Mouse (Mus musculus) 416B (cell line): Measurements from ENCODE around the gene Olfr1410.

ENCODE experiments used
- DNase-seq: peaks from one replicate; pipeline ENCODE4 v3.0.0; 2011; ENCODE audit warnings: low read depth

Olfr1410 gene

DNA sequence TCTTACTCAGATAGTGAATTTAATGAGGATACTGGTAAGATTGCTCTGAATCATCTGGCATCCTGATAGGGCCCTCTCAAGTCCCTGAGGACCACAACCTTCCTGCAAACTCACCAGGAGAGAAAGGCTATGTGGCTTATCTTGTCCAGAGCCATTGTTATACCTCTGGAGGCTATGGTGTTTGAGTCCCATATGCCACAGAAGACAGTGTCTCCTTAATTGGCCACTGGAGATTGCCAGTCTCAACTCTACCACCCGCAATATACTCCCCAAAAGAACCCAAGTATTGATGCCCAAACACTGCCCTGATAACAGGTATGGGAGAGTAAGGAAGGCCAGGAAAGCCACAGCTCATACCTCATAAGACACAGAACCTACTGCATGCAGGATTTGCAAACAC lies at the start of gene Olfr1410:
TSS of gene Olfr1410 (plus strand) at position 301 of the 400 bp plus-strand sequence.
- no peak for DNase-seq

DNA sequence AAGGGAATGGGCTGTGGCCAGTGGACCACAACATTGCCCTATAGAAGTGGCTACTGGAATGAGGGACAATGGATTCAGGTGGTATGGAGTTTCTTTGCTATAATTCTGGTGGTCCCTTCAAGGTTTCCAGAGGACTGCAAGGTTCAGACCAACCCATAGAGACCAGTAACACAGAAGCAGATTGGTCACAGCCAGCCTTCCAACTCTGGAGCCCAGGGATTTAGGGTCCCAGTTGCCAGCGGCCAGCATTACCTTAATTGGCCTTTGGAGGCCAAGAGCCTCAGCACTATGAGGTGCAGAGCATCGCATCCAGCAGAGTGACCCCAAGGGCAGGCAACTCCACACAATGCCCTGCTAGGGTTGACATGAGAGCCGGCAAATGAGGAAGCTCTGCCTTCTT lies 34.6 kb upstream of the Olfr1410 start, which contains the start of gene Olfr1413:
TSS of gene Olfr1413 (plus strand) at position 301 of the 400 bp plus-strand sequence.
- no peak for DNase-seq

DNA sequence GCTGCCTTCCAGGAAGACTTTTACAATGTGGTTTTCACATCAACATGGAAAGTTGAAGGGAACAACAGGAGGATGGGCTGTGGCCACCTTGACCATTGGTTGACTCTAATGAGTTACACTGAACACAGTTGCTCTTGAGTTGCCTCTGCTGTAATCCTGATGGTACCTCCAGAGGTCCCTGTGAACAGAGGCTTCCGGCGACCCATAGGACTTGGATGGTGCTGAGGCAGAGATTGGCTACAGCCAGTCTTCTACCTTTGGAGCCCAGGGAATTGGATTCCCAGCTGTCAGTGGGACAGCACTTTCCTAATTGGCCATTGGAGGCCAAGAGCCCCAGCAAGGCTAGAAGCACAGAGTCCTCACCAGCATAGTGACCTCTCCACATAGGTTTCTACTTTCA lies 20.1 kb upstream of the Olfr1410 start, which contains the start of gene Olfr1412:
TSS of gene Olfr1412 (plus strand) at position 301 of the 400 bp plus-strand sequence.
- no peak for DNase-seq

DNA sequence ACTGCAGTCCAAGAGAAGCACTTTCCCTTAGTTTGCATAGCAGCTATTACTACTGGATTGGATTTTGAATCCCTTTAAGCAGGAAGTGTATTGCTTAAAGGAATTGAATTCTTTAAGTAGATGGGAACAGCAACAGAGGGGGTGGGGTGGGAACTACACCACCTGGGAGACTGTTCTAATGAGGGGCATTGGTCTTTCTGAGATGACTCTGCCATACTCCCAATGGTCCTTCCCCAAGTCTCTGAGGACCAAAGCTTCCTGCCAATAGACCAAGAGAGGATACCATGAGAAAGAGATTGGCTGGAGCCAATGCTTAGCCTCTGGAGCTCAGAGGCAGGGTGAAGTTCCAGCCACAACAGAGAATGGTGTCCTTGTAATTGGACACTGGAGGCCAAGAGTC lies 11.5 kb upstream of the Olfr1410 start, which contains the start of gene Olfr1411:
TSS of gene Olfr1411 (plus strand) at position 301 of the 400 bp plus-strand sequence.
- no peak for DNase-seq

DNA sequence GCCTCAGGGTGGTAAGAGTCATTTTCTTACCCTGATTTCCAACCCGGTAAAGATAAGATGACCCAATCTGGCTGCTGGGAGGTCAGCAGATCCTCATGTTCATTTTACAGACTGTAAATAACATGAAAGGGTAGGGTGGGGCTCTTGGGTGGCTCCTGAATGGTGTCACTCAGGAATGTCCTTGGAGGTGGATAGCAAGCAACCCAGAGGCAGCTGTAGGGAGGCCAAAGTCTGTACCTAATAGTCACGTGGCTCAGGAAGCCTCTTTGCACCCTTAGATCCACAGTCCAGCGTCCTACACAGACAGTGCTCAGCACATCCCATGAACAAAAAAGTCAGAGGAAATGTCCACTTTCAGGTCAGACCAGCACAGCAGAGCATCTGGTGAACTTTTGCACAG lies 9.6 kb upstream of the Olfr1410 start:
- DNase-seq: no peak

DNA sequence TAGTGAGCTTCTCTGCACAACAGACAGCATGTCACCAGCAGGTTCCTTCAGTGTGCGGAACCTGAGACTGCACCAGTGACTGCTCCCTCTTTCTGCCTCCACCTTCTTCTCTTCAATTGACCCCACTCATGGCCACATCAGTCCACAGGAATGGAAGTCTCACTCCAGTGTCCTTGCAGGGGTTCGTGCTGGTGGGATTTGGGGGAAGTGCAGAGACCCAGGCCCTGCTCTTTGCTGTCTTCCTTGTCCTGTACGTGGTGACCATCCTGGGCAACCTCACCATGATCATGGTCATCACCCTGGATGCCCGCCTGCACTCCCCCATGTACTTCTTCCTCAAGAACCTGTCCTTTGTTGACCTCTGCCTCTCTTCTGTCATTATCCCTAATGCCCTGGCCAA lies 2.1 kb downstream of the Olfr1410 start:
- DNase-seq: no peak

DNA sequence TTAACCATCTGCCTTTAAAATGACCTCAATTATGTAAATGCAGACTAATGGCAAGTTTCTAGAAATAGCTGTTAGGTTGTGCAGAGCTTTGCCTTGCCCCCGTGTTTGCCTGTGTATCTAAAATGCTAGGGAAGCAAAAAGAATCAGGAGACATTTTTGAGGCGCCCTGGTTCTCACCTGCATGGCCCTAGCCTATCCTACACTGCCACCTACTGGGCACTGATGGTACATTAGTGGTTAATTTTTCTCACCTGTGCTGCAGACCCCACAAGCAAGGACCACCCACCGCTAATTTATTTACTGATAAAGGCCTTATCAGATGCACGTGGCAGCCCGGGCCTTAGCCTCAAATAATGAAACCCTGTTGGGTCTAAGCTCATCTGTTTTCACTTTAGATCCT lies 5.4 kb downstream of the Olfr1410 start:
- DNase-seq: peak; percentile 51

DNA sequence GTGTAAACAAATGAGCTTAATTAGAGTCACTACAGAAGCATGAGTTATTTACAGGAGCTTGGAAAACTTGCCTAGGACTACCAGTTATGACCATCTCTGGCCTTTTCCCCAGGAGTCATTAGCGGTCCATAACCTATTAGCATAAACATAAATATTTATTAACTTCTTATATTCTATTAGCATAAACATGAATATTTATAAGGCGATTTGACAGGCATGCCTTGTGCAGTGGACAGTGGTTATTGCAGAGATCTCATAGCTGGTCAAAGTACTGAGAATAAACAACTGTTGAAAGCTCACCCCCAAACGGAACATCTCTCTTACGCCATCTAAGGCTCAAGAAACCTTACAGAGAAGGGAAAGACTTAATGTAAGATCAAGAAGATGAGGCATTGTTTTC lies 7.6 kb downstream of the Olfr1410 start:
- no peak for DNase-seq

DNA sequence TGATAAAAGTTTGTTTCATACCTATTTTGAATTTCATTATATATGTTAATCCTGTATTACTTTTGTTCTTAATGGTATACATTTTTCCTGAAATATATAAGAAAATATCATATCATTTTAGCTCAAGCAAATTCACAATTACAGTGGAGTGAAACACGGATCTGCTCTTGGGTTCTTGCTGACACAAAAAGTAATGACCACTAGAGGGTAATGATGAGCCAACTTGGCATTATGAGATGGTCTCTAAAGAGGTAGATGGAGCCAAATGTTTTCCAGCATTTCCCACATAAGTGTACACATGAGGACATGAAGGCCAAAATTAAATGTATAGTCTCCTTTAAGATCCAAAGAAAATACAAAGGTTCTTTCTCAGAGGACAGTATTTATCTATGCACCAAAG lies 8.9 kb downstream of the Olfr1410 start:
- peak; percentile 56 for DNase-seq

DNA sequence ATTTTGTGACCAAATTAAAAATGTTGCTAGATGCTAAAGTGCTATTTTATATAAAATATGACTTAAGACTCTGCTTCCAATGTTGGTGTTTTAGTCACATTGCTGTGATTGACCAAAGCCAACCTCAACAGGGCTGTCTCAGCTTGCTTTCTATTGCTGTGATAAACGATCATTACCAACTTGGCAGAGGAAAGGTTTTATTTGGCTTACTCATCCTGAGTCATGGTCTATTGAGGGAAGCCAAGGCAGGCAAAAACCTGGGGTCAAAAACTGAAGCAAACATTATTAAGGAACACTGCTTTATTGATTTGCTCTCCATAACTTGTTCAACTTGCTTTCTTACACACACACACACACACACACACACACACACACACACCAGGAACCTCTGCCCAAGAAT lies 10.5 kb downstream of the Olfr1410 start:
- DNase-seq: peak; percentile 16

DNA sequence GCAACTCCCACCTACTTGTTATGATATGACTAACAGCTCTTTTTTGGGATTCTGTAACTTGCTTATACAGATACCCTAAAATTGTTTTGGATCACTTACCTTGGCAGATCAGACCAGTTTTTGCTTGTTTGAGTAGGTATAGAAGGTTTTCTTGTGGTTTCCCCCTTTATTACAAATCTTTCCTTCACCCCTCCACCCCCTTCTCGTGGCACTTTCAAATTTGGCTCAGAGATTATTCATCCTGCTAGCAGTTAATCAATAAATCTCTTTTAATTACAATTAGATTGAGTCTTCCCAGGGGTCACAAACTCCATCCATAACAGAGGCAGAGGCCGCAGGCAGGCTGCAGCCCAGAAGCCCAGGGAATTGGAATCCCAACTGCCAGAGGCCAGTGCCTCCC lies 11.9 kb downstream of the Olfr1410 start, which contains the start of gene Olfr12:
TSS of gene Olfr12 (plus strand) at position 301 of the 400 bp plus-strand sequence.
- DNase-seq: no peak

DNA sequence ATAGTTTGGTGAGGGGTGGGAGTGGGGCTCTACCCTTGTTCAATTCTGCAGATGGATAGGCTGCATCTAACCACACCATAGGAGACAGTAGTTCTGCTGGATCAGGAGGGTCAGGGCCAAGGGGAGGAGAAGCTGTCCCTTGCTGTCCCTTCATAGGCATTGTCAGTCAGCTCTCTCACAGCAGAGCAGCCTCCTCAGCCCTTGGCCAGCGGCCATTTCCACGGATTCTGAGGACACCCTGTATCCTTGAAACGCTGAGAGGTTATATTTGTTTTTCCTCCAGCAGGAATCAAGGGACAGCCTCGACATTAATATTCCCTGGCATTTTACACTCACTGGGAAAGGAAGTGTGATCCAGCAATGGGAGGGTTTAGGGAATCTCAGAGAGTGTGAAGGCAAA lies 12.8 kb downstream of the Olfr1410 start:
- no peak for DNase-seq

DNA sequence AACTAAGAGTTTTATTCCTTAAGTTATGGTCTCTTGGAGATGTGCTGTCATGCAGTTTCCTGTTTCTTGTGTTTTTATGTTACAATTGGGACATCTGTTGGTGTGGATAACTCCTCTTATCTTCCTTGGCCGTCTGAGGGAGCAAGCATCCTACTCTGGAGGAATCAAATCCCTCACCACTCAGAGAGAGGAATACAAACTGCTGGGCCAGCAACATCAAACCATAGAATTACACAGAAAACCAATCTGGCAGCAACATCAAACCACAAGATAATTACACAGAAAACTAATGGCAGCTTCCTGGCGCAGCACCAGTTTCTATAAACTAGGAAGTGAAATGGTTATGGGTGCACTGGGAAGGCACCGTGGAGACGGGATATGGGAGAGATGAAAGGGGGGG lies 22.6 kb downstream of the Olfr1410 start:
- DNase-seq: peak; percentile 13

DNA sequence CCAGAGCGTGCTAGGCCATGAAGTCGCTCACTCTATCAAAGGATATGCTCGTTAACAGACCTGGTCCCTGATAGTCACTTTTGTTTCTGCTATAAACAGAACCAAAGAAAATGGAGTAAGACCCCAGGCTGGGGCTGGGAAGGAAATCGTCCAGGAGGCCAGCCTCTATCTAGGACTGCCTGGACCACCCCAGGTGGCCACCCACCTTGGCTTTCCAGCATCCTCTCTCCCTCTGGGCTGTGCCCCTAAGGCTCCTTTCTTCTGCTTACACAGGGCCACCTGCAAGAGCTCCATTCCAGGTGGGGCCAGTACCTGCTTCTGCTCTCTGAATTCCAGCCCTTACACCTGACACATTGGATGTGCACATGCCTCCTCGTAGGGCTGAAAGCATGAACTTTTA lies 26.6 kb downstream of the Olfr1410 start:
- DNase-seq: no peak

DNA sequence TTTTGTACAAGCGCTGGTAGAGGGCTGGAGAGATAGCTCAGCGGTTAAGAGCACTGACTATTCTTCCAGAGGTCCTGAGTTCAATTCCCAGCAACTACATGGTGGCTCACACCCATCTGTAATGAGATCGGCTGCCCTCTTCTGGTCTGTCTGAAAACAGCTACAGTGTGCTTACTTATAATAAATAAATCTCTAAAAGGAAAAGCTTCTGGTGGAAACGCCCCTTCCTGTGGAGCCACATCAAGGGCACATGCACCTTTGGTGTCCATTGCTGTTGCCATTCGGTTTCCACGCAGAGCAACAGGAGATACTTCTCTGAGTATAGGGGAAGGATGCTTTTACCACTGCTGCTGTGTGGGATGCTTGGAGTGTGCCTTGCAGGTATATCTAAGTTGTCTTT lies 27.4 kb downstream of the Olfr1410 start:
- DNase-seq: peak; percentile 66

DNA sequence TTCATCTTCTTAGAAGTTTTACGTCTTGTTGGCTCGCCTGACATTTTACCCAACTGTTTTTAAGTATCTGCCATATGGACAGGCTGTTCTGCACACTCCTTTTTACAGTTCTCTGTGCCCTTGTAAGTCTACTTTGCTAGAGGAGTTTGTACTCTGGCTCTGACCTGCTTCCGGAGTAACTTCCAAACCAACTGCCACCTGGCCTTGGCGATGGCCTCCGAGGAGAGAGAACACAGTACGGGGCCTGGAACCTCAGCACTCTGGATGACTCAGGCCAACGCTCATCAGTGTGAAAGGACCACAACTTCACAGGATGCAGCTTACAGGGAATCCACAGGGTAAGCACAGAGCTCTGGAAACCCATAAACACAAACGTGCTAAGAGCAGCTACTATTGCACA lies 28.1 kb downstream of the Olfr1410 start:
- peak; percentile 20 for DNase-seq

DNA sequence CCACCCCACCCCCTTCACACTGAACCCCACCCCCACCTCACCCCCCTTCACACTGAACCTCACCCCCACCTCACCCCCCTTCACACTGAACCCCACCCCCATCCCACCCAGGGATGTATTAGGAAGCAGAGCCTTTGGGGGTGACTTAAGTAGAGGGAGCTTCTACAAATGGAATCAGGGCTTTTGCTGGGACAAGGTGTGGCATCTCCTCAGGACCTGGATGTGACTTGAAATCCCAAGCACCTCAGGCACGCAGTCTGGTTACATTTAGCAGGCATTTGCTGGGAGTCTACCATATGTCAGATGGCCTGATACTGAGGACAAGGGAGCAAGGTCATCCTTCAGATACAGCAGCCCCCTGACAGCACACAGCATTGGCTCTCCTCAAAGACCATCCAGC lies 29.0 kb downstream of the Olfr1410 start:
- no peak for DNase-seq

DNA sequence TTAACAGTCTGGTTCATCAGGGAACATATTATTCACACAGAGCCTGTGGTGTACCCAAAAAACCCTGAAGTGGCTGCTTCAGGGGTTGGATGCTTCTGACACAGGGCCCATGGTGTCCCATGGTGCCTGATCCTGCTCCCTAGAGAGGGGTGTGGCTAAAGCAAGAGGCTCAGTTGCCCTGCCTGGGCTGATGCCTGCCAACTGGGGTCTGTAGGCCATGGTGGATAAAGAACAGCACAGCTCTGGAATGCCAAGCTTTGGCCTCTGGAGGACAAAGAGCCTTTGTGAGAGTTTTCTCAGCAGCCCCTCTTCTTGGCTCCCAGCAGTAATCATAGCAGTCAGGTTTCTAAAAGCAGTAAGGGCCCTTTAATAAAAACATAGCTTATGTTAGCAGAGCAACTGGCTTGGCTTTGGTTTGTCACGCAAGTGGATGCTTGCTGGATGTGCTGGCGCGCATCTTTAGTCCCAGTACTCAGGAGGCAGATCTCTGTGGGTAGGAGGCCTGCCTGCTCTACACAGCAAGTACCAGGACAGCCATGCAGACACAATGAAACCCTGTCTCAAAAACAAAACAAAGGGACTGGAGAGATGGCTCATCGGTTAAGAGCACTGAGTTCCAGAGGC lies 29.5 kb downstream of the Olfr1410 start:
- DNase-seq: no peak

DNA sequence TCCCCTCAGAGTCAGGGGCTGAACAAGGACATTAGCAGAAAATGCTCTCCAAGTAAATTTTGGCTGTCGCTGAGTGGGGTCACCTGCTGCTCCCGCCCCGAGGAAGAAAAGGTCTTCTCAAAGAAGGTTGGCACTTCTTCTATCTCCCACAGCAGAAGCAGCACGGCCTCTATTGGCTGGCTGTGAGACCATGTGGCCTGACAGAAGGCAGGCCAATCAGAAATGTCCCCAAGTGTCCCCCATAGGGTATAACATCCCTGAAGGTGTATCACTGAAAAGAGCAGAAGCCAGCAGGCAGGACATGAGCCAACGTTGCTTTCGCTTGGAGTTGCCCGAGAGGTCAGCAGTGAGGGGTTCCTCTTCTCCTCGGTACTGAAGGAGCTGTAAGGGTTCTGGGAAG lies 30.4 kb downstream of the Olfr1410 start:
- DNase-seq: no peak

DNA sequence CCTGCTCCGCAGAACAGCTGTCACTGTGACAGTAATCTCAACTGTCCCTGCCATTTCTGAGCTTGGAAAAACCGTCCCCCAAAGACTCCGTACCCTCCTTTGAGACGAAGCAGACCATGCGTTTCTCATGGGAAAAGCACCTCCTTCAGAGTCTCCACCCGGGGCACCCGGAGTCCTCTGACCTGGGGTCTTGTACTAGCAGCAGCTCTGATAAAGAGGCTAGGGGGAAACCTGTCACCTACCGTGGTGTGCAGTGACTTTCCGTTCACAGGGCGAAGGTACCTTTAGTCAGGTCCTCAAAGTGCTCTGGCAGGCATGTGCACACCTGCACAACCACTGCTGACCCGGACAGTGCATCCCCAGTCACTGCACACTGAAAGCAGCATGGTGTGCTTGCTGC lies 31.1 kb downstream of the Olfr1410 start:
- no peak for DNase-seq

DNA sequence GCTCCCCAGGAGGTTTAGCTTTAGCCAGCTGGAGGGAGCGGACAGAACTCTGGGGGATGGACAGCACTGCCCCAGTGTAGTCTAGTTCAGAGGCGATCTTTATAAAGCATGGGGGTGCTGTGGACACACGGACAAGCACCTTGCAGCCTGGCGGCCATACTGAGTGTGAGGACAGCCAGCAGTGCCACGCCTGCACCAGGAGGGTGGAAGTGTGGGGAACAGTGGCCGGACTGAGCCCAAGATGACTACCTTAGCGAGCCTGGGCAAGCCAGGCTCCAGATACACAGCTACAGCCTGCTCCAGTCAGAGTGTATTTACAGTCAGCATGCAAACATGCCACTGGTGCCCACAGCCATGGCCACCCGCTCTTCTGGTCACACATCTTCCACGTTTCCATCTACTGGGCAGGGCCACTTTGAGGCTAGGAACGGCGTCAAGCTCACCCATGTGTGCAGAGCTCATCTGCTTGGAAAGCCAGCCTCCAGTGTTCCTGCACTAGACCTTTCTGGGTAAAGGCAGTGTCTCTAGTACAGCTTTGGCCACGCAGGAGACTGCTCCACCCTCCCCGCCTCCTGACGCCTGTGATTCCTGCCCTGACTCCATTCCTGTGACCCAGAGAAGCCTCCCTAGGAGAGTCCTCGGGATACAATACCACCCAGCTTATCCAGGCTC lies 32.1 kb downstream of the Olfr1410 start:
- DNase-seq: no peak

DNA sequence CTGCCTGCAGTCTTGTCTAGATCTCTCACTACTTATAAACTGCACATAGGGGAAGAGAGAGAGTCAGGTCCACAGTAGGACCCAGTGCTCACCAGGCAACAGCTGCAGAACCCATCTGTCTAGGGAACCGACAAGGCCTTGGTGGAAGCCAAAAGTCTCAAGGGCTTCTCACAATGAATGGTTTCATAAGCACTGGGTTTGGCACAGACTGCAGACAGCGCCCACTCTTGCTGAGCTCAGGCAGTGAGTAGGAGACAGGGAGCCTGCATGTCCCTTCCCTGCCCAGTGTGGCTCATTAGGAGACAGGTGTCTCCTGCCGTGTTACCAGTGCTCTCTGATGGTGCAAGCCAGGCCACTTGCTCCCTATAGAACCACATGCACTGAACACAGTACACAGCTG lies 32.6 kb downstream of the Olfr1410 start:
- DNase-seq: no peak

DNA sequence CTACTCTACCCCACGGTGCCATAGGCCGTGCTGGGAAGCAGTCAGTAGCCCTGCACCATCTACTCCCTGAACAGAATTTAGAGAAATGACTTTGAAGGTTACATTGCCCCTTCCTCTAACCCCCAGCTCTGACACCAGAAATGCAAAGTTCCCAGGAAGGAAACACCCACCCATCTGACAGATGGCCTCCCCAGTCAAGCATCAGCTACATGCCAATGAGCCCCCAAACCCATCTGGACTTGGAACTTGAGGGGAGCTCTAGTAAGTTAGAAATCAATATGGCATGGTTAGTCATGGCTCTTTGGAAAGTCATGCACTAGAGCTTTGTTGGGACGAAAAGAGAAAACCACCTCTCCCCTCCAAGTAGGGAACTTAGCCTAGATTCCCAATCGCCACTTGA lies 33.2 kb downstream of the Olfr1410 start:
- DNase-seq: no peak

DNA sequence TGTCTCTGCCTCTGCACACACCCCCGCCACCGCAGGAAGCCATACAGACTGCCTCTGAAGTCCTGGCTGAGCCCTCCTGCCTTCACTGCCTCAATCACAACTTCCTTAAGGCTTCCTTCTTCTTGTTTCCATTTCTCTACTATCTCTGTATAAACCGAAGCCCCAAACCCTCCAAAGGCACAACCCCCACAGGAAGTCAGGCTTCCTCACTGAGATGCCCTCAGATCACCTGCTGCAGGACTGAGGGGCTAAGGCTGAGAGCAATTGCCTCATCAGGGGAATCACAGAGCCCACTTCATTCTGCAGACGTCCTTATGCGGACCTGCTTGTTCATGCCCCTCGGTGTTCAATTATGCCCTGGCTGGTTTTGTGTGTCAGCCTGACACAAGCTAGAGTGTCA lies 34.8 kb downstream of the Olfr1410 start:
- DNase-seq: peak; percentile 22
